Mouse (Mus musculus) left cerebral cortex, postnatal 4 days (tissue): ENCODE measurements around the gene Cplx1. TPM values are rescaled to one million over a fixed set of nuclear protein-coding genes. Genes with fewer than 3 reads are reported as not detected.

Experiments used
- DNase-seq: peaks from one replicate; pipeline ENCODE4 v3.0.0-alpha.2; 2022
- intact Hi-C: fragments of 180-260 bp; cut with DNase I; formaldehyde crosslinking; loops from one replicate; pipeline ENCODE4 v1.15.1; 2025
- total RNA-seq, 2 experiments: library from RNA; stranded (reverse); gene quantifications; 2 replicates each; pipeline ENCODE4 v1.2.3; 2021

The Cplx1 gene
- total RNA-seq, result 100 to 1,000 TPM; 190 to 193 TPM

DNA sequence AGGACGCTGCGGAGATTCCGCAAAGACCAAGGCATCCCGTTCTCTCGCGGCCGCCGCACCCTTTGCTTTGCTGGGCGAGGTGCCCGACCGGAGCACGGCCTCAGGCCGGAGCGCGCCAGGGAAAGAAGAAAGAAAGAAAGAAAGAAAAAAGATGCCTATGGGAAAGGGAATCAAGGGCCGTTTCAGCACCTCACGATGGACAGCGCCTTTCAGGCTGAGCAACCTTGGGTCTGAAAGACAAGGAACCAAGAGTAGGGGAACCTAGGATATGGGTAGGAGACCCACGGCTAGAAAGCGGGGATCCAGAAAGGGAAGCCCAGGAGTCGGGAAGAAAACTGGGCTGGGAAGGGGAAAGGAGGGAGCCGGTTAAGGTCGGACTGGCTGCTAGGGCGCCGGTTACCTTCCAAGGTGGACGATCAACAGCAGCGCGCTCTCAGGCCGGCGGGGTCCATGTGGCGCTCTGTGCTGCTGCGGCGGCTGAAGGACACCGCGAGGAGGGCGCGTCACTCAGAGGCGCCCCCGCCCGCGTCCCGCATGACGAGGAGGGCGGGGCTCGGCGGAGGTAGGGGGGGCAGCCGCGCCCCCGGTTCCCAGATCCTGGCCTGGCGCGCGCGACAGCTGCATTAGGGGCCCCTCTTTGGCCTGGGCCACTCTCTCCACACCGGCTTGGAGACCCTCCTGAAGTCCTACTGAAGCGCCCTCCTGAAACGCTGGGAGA is at the start of gene Cplx1:
Cplx1 (minus strand) TSS at position 536 of the 718 bp plus-strand sequence.
- peak; percentile 76 for DNase-seq
- intact Hi-C loops, result no loop called here

- intact Hi-C loops, result no loop called here
- DNase-seq, result peak; percentile 43
These were observed 31.6 kb upstream of the Cplx1 start for GRCm38 (mm10) chr5:108581361-108581891.

- intact Hi-C loops, result no loop called here
These were observed 23.2 kb upstream of the Cplx1 start for GRCm38 (mm10) chr5:108573054-108573453.

DNA sequence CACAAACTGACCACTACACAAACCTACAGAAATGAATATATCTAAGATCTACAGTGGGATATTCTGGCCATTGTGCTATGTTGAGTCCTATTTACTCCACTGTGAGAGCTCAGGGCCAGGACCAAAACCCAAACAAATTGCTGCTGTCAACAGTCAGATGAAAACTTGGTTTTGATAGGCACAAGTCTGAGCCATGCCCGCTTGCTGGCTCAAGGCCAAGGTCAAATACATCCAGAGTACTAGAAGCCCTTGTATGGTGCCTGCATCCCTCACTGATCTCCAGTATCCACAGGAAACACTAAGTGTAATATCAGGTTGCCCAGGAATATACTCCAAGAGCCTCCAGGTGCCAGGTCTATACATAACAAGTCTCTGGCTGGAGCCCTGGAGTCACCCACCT is 21.2 kb upstream of the Cplx1 start:
- no peak for DNase-seq
- intact Hi-C loops, result no loop called here

More at GRCm38 (mm10) chr5:108573054-108573453, 23.2 kb upstream of the Cplx1 start:
- no peak for DNase-seq

DNA sequence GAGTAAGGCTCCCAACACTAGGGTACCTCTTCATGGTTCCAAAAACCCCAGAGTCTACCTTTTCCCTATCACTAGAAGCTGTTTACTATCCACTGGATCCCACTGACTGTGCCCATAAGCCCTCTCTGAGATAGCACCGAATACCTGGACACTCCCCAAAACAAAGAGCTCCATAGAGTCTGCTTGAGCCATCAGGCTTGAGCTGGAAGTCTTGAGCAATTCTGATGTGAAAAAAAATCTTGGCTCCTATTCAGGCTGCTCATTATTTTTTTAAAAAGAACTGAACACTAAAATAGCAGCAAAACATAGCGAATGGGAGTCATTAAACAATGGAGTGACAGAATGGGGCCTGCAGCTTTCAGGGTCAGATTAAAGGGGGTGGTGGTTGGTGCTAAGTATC is 17.3 kb upstream of the Cplx1 start:
- intact Hi-C loops, result no loop called here

GRCm38 (mm10) chr5:108566523-108566922 is 16.7 kb upstream of the Cplx1 start:
- intact Hi-C loops, result no loop called here

More for the DNA sequence above, 17.3 kb upstream of the Cplx1 start:
- DNase-seq, result no peak

DNA sequence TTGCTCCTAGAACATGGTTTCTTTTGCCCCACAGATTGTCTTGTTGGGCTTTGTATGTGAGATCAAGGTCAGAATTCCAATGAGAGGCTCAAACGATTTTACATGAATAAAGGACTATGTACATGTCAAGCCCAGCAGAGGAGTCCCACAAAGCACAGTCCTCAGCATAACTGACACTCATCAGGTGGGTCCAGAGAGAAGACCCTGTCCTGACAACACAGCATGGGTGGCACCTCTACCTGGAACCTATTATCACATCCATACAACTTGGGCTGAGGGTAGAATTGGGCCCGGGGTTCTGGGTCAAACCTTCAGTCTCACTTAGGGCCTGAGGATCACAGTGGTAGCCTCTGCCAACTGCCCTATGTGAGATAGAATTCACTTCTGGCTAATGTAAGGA is 15.6 kb upstream of the Cplx1 start:
- intact Hi-C loops, result no loop called here
- DNase-seq, result no peak

More at GRCm38 (mm10) chr5:108566523-108566922, 16.7 kb upstream of the Cplx1 start:
- DNase-seq, result no peak

DNA sequence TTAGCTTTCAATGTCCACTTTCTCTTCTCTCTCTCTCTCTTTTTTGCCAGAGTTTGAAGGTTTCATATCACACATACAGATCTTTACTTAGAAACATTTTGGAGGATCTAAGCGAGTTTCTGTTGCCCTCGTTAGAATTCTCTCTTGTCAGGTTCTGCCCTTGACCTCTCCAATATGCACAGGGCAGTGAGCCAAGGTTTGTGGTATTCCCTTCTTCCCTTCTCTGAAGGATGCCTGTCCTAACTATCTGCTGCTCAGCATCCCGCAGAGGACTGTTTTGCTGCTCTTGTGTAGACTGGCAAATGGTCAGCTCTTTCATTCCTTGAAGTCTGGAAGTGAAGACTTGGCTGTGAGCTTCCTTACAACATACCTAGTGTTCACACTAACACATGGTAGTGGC is 14.5 kb upstream of the Cplx1 start:
- no peak for DNase-seq
- intact Hi-C loops, result no loop called here

GRCm38 (mm10) chr5:108562483-108562882 is 12.7 kb upstream of the Cplx1 start:
- intact Hi-C loops, result no loop called here
- DNase-seq, result no peak

DNA sequence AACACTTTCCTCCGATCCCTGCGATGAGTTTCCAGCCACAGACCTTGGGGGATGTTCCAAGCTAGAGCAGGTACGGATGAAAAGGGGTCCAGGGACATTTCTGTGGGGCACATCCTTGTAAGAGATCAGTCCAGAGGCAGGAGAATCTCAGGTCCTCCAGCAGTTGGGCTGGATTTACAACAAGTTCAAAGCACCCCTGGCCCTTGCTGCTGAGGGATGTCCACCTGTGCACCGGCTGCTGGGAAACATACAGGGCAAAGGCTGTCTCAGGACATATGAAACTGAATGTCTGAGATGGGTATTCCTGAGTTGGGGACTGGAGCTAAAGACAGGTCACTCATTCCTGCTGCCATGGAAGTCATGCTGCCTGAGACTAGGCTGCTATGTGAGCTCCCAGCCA is 7.2 kb upstream of the Cplx1 start:
- intact Hi-C loops, result no loop called here
- DNase-seq, result no peak

DNA sequence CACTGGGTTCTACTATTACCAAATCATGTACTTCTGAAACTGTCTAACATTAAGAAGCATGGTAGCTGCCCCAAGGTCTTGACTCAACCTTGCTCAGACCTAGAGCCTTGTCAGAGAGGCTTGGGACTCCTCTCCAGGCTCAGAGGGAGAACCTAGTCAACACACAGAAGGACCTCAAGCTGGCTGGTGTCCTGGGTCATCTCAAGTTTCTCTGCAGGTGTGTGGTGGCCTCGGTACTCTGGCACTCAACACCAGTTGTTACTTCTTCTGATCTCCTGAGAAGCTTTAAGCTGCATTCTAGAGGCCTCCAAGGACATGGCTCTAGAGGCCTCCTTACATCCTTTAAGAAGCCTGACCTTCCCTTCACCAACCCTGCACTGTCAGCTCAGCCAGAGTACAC is 4.2 kb upstream of the Cplx1 start:
- intact Hi-C loops, result no loop called here
- no peak for DNase-seq

DNA sequence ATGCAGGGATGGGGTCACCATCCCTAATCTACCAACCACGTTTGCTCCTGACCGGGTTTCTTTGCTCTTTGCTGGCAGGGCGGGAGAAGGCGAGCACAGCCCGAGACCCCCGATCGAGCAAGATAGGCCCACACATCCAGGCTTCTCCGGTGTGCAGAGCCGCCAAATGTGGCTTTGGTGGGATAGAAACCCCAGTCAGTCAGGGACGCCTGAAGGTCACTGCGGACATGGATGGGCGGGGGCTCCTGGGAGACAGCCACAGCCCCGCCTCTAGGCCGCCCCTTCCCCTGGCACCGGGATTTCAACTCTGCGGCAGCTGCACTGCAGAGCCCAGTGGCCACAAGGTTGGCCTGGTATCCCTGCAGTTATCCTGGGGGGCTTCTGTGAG is 377 bp upstream of the Cplx1 start:
- intact Hi-C loops, result no loop called here

GRCm38 (mm10) chr5:108549137-108549488 is 711 bp downstream of the Cplx1 start:
- DNase-seq, result no peak
- intact Hi-C loops, result no loop called here

More for the DNA sequence above, 377 bp upstream of the Cplx1 start:
- peak; percentile 63 for DNase-seq

DNA sequence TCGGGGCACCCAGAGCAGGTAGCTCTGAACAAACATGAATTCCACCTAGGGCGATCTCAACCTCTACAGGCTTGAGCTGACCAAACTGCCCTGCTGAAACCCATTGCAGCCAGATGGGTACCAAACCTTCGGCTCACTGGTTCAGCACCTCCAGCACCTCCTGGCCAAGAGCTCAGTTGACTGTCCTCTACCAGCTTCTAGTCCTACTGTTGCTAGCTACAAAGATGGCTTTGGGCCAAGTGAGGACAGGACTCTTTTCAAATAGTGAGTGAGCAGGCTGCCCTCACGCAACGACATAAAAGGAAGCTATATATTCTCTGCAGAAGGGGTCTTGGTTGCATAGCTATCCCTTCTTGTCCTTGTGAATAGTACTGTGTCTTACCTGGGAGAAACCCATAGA is 2.2 kb downstream of the Cplx1 start:
- DNase-seq, result no peak
- intact Hi-C loops, result no loop called here

GRCm38 (mm10) chr5:108543516-108544291 is 6.1 kb downstream of the Cplx1 start:
- intact Hi-C loops, result no loop called here
- DNase-seq, result no peak

DNA sequence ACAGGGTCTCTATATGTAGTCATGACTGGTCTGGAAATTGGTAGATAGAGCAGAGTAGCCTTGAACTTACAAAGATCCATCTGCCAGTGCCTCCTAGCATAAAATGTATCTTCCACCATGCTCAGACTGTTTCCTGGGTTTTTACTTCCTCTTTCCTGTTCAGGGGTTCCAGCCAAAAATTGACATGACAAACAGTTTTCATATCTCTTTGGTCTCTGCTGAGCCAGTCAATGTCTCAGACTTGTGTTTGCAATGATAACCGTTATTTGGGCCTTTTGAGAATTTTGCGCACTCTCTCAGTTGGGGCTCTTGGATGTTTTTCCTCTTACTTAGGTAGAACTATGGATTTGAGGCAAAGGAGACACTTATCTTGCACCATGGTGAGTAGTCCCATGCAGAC is 15.6 kb downstream of the Cplx1 start:
- intact Hi-C loops, result no loop called here
- DNase-seq, result no peak

GRCm38 (mm10) chr5:108522597-108522996 is 27.2 kb downstream of the Cplx1 start:
- DNase-seq, result no peak
- intact Hi-C loops, result no loop called here

DNA sequence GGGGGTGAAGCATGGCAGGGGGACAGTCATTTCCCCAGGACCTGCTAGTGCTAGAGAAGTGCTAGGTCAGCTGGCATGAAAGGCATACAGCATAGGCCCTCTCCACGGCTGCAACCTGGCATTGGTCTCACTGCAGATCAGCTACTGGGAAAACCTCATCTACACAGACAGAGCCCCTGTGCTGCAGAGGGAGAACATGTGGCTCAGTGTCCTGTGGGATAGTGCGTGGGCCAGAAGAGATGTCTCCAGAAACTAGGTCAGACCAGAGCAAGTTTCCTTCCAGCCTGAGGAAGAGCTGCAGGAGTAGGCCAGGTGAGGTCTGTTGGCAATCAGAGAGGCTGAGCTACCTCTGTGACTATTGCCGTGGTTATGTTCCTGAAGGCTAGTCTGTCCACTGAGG is 27.9 kb downstream of the Cplx1 start:
- intact Hi-C loops, result no loop called here
- no peak for DNase-seq

GRCm38 (mm10) chr5:108521016-108521415 is 28.8 kb downstream of the Cplx1 start:
- peak; percentile 40 for DNase-seq
- intact Hi-C loops, result no loop called here

DNA sequence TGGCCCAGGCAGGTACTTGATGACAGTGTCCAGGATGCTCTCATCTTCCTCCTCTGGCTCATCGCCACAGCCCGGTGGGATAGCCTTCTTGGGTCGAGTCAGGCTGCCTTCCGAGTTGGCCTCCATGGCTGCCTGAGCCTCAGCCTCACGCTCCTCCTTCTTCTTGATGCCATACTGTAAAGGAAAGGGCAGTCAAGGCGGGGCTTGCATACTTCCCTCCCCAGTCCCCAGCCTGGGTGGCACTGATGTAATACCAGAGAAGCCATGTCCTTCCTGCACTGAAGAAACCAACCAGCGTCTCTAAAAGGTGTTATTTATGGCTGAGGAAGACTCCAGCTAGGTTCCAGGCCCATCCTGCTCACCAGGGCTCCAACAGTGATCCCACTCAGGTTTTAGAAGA is 29.7 kb downstream of the Cplx1 start:
- no peak for DNase-seq
- intact Hi-C loops, result no loop called here

GRCm38 (mm10) chr5:108518951-108519350 is 30.9 kb downstream of the Cplx1 start:
- intact Hi-C loops, result no loop called here
- DNase-seq, result no peak
